In genomic region chr19:31971998-31972397, GRCm38 (mm10) we compare ENCODE assay signal across 7 mouse cellular contexts.
A peak's percentile ranks its signal among the peaks of the same experiment; 100 is the strongest.
DNase-seq lines count a peak whose midpoint lies in the region; ATAC-seq and TF ChIP-seq lines count a peak whose summit lies in the region.

No protein-coding gene starts in this region.

- WGBS in intestine, embryonic 16.5 days: 10% methylated on average over 6 of the region's 6 CpGs
- 14% methylated on average over 6 of the region's 6 CpGs for WGBS in midbrain, embryonic 13.5 days
- 6% methylated on average over 6 of the region's 6 CpGs for WGBS in small intestine, adult 2 months

- peak; percentile 92; the same call in 1 of the 2 replicates for TF ChIP-seq CTCF in small intestine, adult 2 months (IDR thresholded peaks at IDR 0.05; ENCODE audit: extremely low read depth, insufficient read length, insufficient replicate concordance, low read depth, low read length)

- TF ChIP-seq POLR2A in small intestine, adult 2 months (IDR thresholded peaks at IDR 0.05; ENCODE audit: low read depth, low read length): no peak

- peak; percentile 91 for ATAC-seq in common myeloid progenitor, adult 5-6 weeks (replicated peaks; ENCODE audit: low read depth, poor library complexity, severe bottlenecking)
- ATAC-seq in intestine, embryonic 16.5 days: peak; percentile 69
- ATAC-seq in midbrain, embryonic 13.5 days: peak; percentile 91

- H3K9me3 ChIP-seq in intestine, embryonic 16.5 days (ENCODE audit: control insufficient read depth, low read length): no peaks in the 10 kb centered on the region
- no peaks in the 10 kb centered on the region for H3K9me3 ChIP-seq in midbrain, embryonic 13.5 days

- H3K4me2 ChIP-seq in intestine, embryonic 16.5 days (ENCODE audit: low read depth, low read length): no peak overlapping the region
- no peak overlapping the region for H3K4me2 ChIP-seq in midbrain, embryonic 13.5 days (replicated peaks)

- H3K36me3 ChIP-seq in intestine, embryonic 16.5 days (ENCODE audit: control insufficient read depth, insufficient read depth, low read length): no peaks in the 10 kb centered on the region
- no peaks in the 10 kb centered on the region for H3K36me3 ChIP-seq in midbrain, embryonic 13.5 days
- H3K36me3 ChIP-seq in small intestine, adult 2 months (ENCODE audit: control insufficient read depth, insufficient read depth, low read length): no peaks in the 10 kb centered on the region

- no peaks in the 10 kb centered on the region for H3K27me3 ChIP-seq in intestine, embryonic 16.5 days (replicated peaks; ENCODE audit: control insufficient read depth, insufficient read depth, low read length)
- H3K27me3 ChIP-seq in midbrain, embryonic 13.5 days: 0 out of 2 replicates have a peak, but pooled peaks cover 3% of the 10 kb centered on the region
- H3K27me3 ChIP-seq in small intestine, adult 2 months (ENCODE audit: control insufficient read depth, insufficient read depth, low read length): no peaks in the 10 kb centered on the region

- no peak overlapping the region for H3K4me3 ChIP-seq in intestine, embryonic 16.5 days (ENCODE audit: low read length)
- no peak overlapping the region for H3K4me3 ChIP-seq in midbrain, embryonic 13.5 days (replicated peaks)
- H3K4me3 ChIP-seq in small intestine, adult 2 months (ENCODE audit: low read depth, low read length): no peak overlapping the region

- H3K4me1 ChIP-seq in intestine, embryonic 16.5 days (ENCODE audit: control insufficient read depth, insufficient read depth, low read length): no peaks in the 10 kb centered on the region
- H3K4me1 ChIP-seq in midbrain, embryonic 13.5 days (replicated peaks): no peaks in the 10 kb centered on the region
- H3K4me1 ChIP-seq in small intestine, adult 2 months (ENCODE audit: control insufficient read depth, insufficient read depth, insufficient read length, low read length): peaks cover 2% of the 10 kb centered on the region; the same call in 1 of the 2 replicates

- H3K9ac ChIP-seq in intestine, embryonic 16.5 days (ENCODE audit: low read depth, low read length): no peak overlapping the region
- H3K9ac ChIP-seq in midbrain, embryonic 13.5 days (replicated peaks): no peak overlapping the region

- intact Hi-C loops in gastrocnemius, postnatal 14 days (cut with DNase I; ENCODE audit: low total_unique reads): loop anchor here (5.0 kb wide), 1 partner anchor 55 kb away; no protein-coding TSS in a partner anchor
- intact Hi-C loops in left cerebral cortex, postnatal 14 days (cut with DNase I): loop anchor here (5.0 to 10.0 kb wide), 4 partner anchors 55 to 720 kb away; partner anchors contain the start of gene Sgms1

- DNase-seq in adrenal gland, adult (ENCODE audit: inconsistent age in 2 of 2, low spot score in 1 of 2): peak; percentile 72 to 92
- peak; percentile 74 for DNase-seq in gastrocnemius, postnatal 14 days
- DNase-seq in left cerebral cortex, postnatal 14 days (ENCODE audit: low spot score in 2 of 2): peak; percentile 80 to 88

- H3K27ac ChIP-seq in intestine, embryonic 16.5 days (ENCODE audit: low read length): no peak overlapping the region
- no peak overlapping the region for H3K27ac ChIP-seq in midbrain, embryonic 13.5 days
- no peak overlapping the region for H3K27ac ChIP-seq in small intestine, adult 2 months (ENCODE audit: insufficient read depth, low read depth, low read length)
